Mouse (Mus musculus) testis, adult 2 months (tissue): Measurements from ENCODE around the gene Ldb2.

Source experiments
- CTCF ChIP-seq: fragments of 200-500 bp; IDR thresholded peaks from 2 replicates; pipeline ENCODE4 v1.5.1; 2012; ENCODE audit warnings: low read depth, mild to moderate bottlenecking, inconsistent platforms, low read length, moderate library complexity; ENCODE audit not compliant: control insufficient read depth, insufficient read depth, insufficient replicate concordance
- POLR2A ChIP-seq: fragments of 200-500 bp; IDR thresholded peaks from 2 replicates; pipeline ENCODE4 v1.6.1; 2012; ENCODE audit warnings: low read depth, mild to moderate bottlenecking, inconsistent platforms, low read length, moderate library complexity; ENCODE audit not compliant: control insufficient read depth

DNA sequence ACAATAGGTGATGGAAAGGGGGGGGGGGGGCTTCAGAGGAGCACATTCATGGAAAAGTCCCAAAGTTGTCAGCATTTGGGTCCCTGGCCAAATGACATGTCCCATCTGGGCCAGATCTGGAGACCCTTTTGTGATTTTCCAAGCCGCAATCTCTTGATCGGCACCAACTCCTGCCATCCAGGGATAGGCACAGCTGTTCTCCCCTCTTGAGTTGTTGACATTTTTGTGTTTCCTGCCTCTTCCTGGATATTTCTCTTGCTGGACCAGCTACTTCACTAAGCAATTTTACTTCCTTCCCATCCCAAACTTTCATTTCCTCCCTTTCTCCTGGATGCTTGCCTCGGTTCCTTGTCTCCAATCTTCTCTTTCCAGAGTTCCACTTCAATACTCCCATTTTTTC is 63.1 kb downstream of the Ldb2 start:
- TF ChIP-seq CTCF (no peak), POLR2A (no peak)
